ENCODE assay signal across 9 mouse cellular contexts in genomic region chr17:86150867-86151348, GRCm38 (mm10). TPM values are rescaled to one million over a fixed set of nuclear protein-coding genes. Genes with fewer than 3 reads are reported as not detected.
DNase-seq lines count a peak whose midpoint lies in the region; ATAC-seq and TF ChIP-seq lines count a peak whose summit lies in the region.
"Had no signal": no experiment of that assay in that cellular context is flagged by ENCODE, and none has a peak within 500 bp of the region (broad histone marks: within the 10 kb centered on the region; RNA-seq: fewer than 3 reads in every experiment).

No protein-coding gene starts in this region.

- no peak overlapping the region for H3K4me3 ChIP-seq in G1E (ENCODE audit: low read depth, low read length)
- no peak overlapping the region for H3K4me3 ChIP-seq in forebrain, postnatal 0 days (ENCODE audit: low read depth, low read length)
- no peak overlapping the region for H3K4me3 ChIP-seq in liver, postnatal 0 days (ENCODE audit: low read depth, low read length)
- H3K4me3 ChIP-seq in neural tube, embryonic 14.5 days (ENCODE audit: low read depth, low read length) = no peak overlapping the region
- H3K4me3 ChIP-seq: erythroblast, embryonic 14.5 days had no signal

- peaks cover 9% of the 10 kb centered on the region; the same call in 1 of the 2 replicates for H3K9me3 ChIP-seq in G1E (replicated peaks)
- H3K9me3 ChIP-seq in forebrain, postnatal 0 days (ENCODE audit: low read length) = no peaks in the 10 kb centered on the region
- H3K9me3 ChIP-seq in liver, postnatal 0 days (ENCODE audit: low read length) = no peaks in the 10 kb centered on the region; the same call in 1 of the 2 replicates
- H3K9me3 ChIP-seq in neural tube, embryonic 14.5 days (ENCODE audit: control insufficient read depth, low read length) = no peaks in the 10 kb centered on the region

- ATAC-seq in G1E (ENCODE audit: extremely low read depth, insufficient number of reproducible peaks, low FRiP score, poor library complexity, severe bottlenecking) = peak; percentile 77
- peak; percentile 99 for ATAC-seq in forebrain, postnatal 0 days
- ATAC-seq in liver, postnatal 0 days = peak; percentile 98
- peak; percentile 97 for ATAC-seq in neural tube, embryonic 14.5 days (ENCODE audit: low read depth)

- H3K27me3 ChIP-seq in G1E (ENCODE audit: insufficient read depth, low read length) = peaks cover 40% of the 10 kb centered on the region
- no peaks in the 10 kb centered on the region for H3K27me3 ChIP-seq in forebrain, postnatal 0 days (ENCODE audit: insufficient read depth, low read length)
- H3K27me3 ChIP-seq in liver, postnatal 0 days (ENCODE audit: insufficient read depth, low read length) = no peaks in the 10 kb centered on the region
- no peaks in the 10 kb centered on the region for H3K27me3 ChIP-seq in neural tube, embryonic 14.5 days (ENCODE audit: control insufficient read depth, insufficient read depth, low read length)

- no peak for TF ChIP-seq CTCF in G1E (IDR thresholded peaks at IDR 0.05; ENCODE audit: low read depth, low read length)
- TF ChIP-seq CTCF in forebrain, postnatal 0 days (IDR thresholded peaks at IDR 0.05; ENCODE audit: low read depth) = no peak
- TF ChIP-seq CTCF in liver, postnatal 0 days (IDR thresholded peaks at IDR 0.05; ENCODE audit: low read depth) = no peak

- peak; percentile 82 for TF ChIP-seq EP300 in liver, postnatal 0 days (IDR thresholded peaks at IDR 0.05; ENCODE audit: low read depth)

- H3K9ac ChIP-seq in forebrain, postnatal 0 days = no peak overlapping the region
- no peak overlapping the region for H3K9ac ChIP-seq in liver, postnatal 0 days (replicated peaks)
- no peak overlapping the region for H3K9ac ChIP-seq in neural tube, embryonic 14.5 days (replicated peaks; ENCODE audit: low read depth, low read length)

- DNase-seq in G1E (ENCODE audit: low spot score) = no peak
- DNase-seq in brain, adult 2 months (ENCODE audit: low read depth, low spot score) = peak; percentile 96
- DNase-seq in forebrain, postnatal 0 days = peak; percentile 94
- peak; percentile 76 for DNase-seq in heart, postnatal 4 days
- DNase-seq in layer of hippocampus, adult 11-12 months (ENCODE audit: low spot score) = peak; percentile 82
- peak; percentile 69 for DNase-seq in liver, postnatal 0 days
- no peak for DNase-seq in natural killer cell, adult 2 months (ENCODE audit: low spot score in 2 of 2)

- no peak overlapping the region for H3K4me2 ChIP-seq in forebrain, postnatal 0 days (ENCODE audit: low read depth)
- no peak overlapping the region for H3K4me2 ChIP-seq in liver, postnatal 0 days (ENCODE audit: low read depth, low read length)
- H3K4me2 ChIP-seq in neural tube, embryonic 14.5 days (ENCODE audit: low read depth, low read length) = no peak overlapping the region

- peaks cover 6% of the 10 kb centered on the region; the same call in 1 of the 2 replicates for H3K4me1 ChIP-seq in G1E (ENCODE audit: insufficient read depth, low read depth, low read length)
- no peaks in the 10 kb centered on the region for H3K4me1 ChIP-seq in forebrain, postnatal 0 days (ENCODE audit: insufficient read depth)
- H3K4me1 ChIP-seq in liver, postnatal 0 days (ENCODE audit: insufficient read depth) = no peaks in the 10 kb centered on the region
- H3K4me1 ChIP-seq in neural tube, embryonic 14.5 days (ENCODE audit: control insufficient read depth, insufficient read depth, low read length) = 0 out of 2 replicates have a peak, but pooled peaks cover 1% of the 10 kb centered on the region

- no peaks in the 10 kb centered on the region for H3K36me3 ChIP-seq in G1E (replicated peaks)
- H3K36me3 ChIP-seq in forebrain, postnatal 0 days (ENCODE audit: insufficient read depth) = no peaks in the 10 kb centered on the region
- no peaks in the 10 kb centered on the region for H3K36me3 ChIP-seq in liver, postnatal 0 days (replicated peaks; ENCODE audit: insufficient read depth, low read length)
- H3K36me3 ChIP-seq in neural tube, embryonic 14.5 days (ENCODE audit: control insufficient read depth, insufficient read depth, low read length) = no peaks in the 10 kb centered on the region

- 19% methylated on average over 5 of the region's 5 CpGs for WGBS in forebrain, postnatal 0 days
- 24% methylated on average over 5 of the region's 5 CpGs for WGBS in liver, postnatal 0 days (ENCODE audit: insufficient replicate concordance)
- WGBS in neural tube, embryonic 14.5 days = 23% methylated on average over 5 of the region's 5 CpGs

- H3K27ac ChIP-seq in forebrain, postnatal 0 days (ENCODE audit: low read depth, low read length) = no peak overlapping the region
- H3K27ac ChIP-seq in liver, postnatal 0 days (ENCODE audit: low read depth) = no peak overlapping the region
- H3K27ac ChIP-seq in neural tube, embryonic 14.5 days (ENCODE audit: low read depth, low read length) = no peak overlapping the region

RNA-seq across cellular contexts. Expression of gene Srbd1, which starts 5.9 kb away (rescaled TPM):
- total RNA-seq in G1E (2014; fragmentation: Nextera tagmentation) = 33.3 and 36.1 TPM in 2 replicates
- 26.6 and 28.3 TPM in 2 replicates for total RNA-seq in G1E (2017)
- 6.2 and 8.9 TPM in 2 replicates for polyA plus RNA-seq in G1E (2012)
- 20.8 and 20.9 TPM in 2 replicates for total RNA-seq in forebrain, postnatal 0 days (2014; rRNA removed)
- polyA plus RNA-seq in forebrain, postnatal 0 days (2015; fragmentation: Nextera tagmentation; extraction: Ambion mirVana) = 5.3 and 9.4 TPM in 2 replicates
- total RNA-seq in heart, postnatal 4 days (2021) = 10 to 100 TPM; 19.5 to 19.9 TPM
- 3.8 and 3.9 TPM in 2 replicates for polyA plus RNA-seq in liver, postnatal 0 days (2015; fragmentation: Nextera tagmentation; extraction: Ambion mirVana)
- polyA plus RNA-seq in neural tube, embryonic 14.5 days (2014; fragmentation: Nextera tagmentation; extraction: Ambion mirVana) = 7.0 and 8.9 TPM in 2 replicates

RNA-seq across cellular contexts. Expression of gene Prkce, which starts 16.7 kb away (rescaled TPM):
- total RNA-seq in G1E (2014; fragmentation: Nextera tagmentation) (5.1 and 6.1 TPM in 2 replicates), G1E (2017) (2.5 and 2.7 TPM in 2 replicates)
- polyA plus RNA-seq in G1E (2012) = 2.0 and 2.2 TPM in 2 replicates
- total RNA-seq in forebrain, postnatal 0 days (2014; rRNA removed) = 90.0 and 94.3 TPM in 2 replicates
- polyA plus RNA-seq in forebrain, postnatal 0 days (2015; fragmentation: Nextera tagmentation; extraction: Ambion mirVana) = 59.8 and 91.3 TPM in 2 replicates
- 10 to 100 TPM; 33.8 to 35.5 TPM for total RNA-seq in heart, postnatal 4 days (2021)
- 1.9 and 2.0 TPM in 2 replicates for polyA plus RNA-seq in liver, postnatal 0 days (2015; fragmentation: Nextera tagmentation; extraction: Ambion mirVana)
- polyA plus RNA-seq in neural tube, embryonic 14.5 days (2014; fragmentation: Nextera tagmentation; extraction: Ambion mirVana) = 40.8 and 44.3 TPM in 2 replicates

Comparison
In these comparisons a context has a peak if more than half of its experiments do, and no peak if none do; other contexts are left out.
1. DNase-seq: peak in brain, adult 2 months (single experiment), forebrain, postnatal 0 days (single experiment), heart, postnatal 4 days (single experiment), layer of hippocampus, adult 11-12 months (single experiment) and liver, postnatal 0 days (single experiment); none in G1E (single experiment) and natural killer cell, adult 2 months (0 of 2).
2. RNA of gene Prkce, which starts 16.7 kb away (polyA plus RNA-seq): 59.8 to 91.3 TPM in forebrain, postnatal 0 days and 40.8 to 44.3 TPM in neural tube, embryonic 14.5 days; 1.9 to 2.0 TPM in liver, postnatal 0 days and 2.0 to 2.2 TPM in G1E; every median in the first group is over 10 times any median in the second.
3. Peak in every context shown above with its lines, with median percentiles within 50 percentile points of each other: ATAC-seq.